Mouse (Mus musculus) adipose tissue, adult 10 weeks (tissue): ENCODE results near the gene Defb6. TPM values are rescaled to one million over a fixed set of nuclear protein-coding genes. Genes with fewer than 3 reads are reported as not detected.

ENCODE experiments used
- polyA plus RNA-seq: library from polyadenylated mRNA; stranded (reverse); fragments of 350-450 nt; fragmentation: Illumina TruSeq; extraction: RNeasy Lipid Tissue Mini Kit (QIAGEN cat#74804); gene quantifications from one replicate; pipeline ENCODE4 v1.2.3, GENCODE M21; 2014; ENCODE audit warnings: low read depth, low replicate concordance

Defb6 gene
- polyA plus RNA-seq = 1.9 TPM

GRCm38 (mm10) chr8:19225161-19225560 lies at the start of gene Defb6:
Gene Defb6, plus strand, starts transcription at chr8:19225478.

GRCm38 (mm10) chr8:19239616-19240015 lies 14.3 kb downstream of the Defb6 start, which contains the start of gene Defb46:
Gene Defb46, plus strand, starts transcription at chr8:19239916.

GRCm38 (mm10) chr8:19247280-19247679 lies 22.0 kb downstream of the Defb6 start, which contains the start of gene Defb5:
Gene Defb5, plus strand, starts transcription at chr8:19247580.

Other genes starting within 250 kb of the Defb6 start
- gene Defb40, start 247.2 kb upstream of the Defb6 start, polyA plus RNA-seq = 92.7 TPM
- 625 TPM for gene Defb37, start 234.4 kb upstream of the Defb6 start, polyA plus RNA-seq
- gene Defb38, start 198.9 kb upstream of the Defb6 start, polyA plus RNA-seq = 578 TPM
- gene Defb39, start 160.7 kb upstream of the Defb6 start, polyA plus RNA-seq = 795 TPM
- 428 TPM for gene Defb12, start 110.6 kb upstream of the Defb6 start, polyA plus RNA-seq
- not detected for gene Defb34, start 101.7 kb upstream of the Defb6 start, polyA plus RNA-seq
- gene Gm45826, start 84.7 kb upstream of the Defb6 start, polyA plus RNA-seq = 126 TPM
- not detected for gene Defb14, start 31.1 kb upstream of the Defb6 start, polyA plus RNA-seq
- gene Defb4, start 26.8 kb upstream of the Defb6 start, polyA plus RNA-seq = not detected
- not detected for gene Defb46, start 14.4 kb downstream of the Defb6 start, polyA plus RNA-seq
- not detected for gene Defb5, start 22.1 kb downstream of the Defb6 start, polyA plus RNA-seq
- not detected for gene Defb3, start 67.9 kb downstream of the Defb6 start, polyA plus RNA-seq
- not detected for gene Defb8, start 222.1 kb downstream of the Defb6 start, polyA plus RNA-seq